In the genomic region with DNA sequence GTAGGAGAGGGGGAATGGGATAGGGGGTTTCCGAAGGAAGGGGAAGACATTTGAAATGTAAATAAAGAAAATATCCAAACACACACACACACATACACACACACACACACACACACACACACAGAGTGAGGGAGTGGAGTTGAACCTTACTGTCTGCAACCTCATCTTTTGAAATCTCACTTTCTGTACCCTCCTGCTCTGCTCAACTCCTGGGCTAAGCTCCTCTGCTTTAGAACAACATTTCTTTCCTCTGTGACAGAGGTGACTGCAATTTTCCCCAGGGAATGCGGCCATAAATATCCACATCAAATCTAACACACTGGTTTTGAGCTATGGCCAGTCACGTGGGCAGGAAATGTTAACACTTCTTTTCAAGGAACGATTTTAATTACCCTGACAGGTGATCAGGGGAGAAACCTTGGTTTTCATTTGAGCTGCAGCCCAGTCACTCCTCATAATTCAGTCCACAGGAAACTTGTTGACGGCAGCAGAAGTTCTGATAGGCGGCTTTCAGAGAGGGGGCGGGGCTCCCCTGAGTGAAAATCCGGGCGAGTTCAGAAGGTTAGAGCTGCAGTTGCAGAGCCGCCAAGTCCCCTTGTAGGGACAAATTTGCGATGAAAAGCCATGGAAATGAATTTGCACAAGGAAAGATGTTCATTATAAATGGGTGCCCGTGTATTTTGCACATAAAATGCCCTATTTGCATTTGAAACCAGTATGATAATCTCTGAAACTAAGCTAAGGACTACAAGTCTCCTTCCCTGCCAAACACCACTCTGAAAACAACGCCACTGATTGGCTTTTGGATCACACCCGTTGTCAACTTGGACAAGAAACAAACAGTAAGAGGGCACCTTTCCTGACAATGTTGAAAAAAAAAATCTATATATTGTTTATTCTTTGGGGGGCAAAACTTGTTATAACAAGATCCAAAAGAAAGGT, we compare ENCODE assay signal across 9 mouse cellular contexts.
DNase-seq lines count a peak whose midpoint lies in the region; ATAC-seq and TF ChIP-seq lines count a peak whose summit lies in the region.
"Had no signal": no experiment of that assay in that cellular context is flagged by ENCODE, and none has a peak within 500 bp of the region (broad histone marks: within the 10 kb centered on the region; RNA-seq: fewer than 3 reads in every experiment).

No protein-coding gene starts in this region.

- no peak for TF ChIP-seq POLR2A in liver, adult 2 months (IDR thresholded peaks at IDR 0.05; ENCODE audit: extremely low read depth, insufficient read depth, low read length)

- no peaks in the 10 kb centered on the region for H3K9me3 ChIP-seq in intestine, embryonic 14.5 days (ENCODE audit: control insufficient read depth, low read length)

- H3K4me1 ChIP-seq in intestine, embryonic 14.5 days (replicated peaks; ENCODE audit: control insufficient read depth, insufficient read depth, low read length), result no peaks in the 10 kb centered on the region
- no peaks in the 10 kb centered on the region for H3K4me1 ChIP-seq in liver, adult 2 months (ENCODE audit: control insufficient read depth, insufficient read depth, low read length)

- H3K79me2 ChIP-seq in liver, adult 2 months (ENCODE audit: control insufficient read depth, insufficient read depth, low read length), result no peaks in the 10 kb centered on the region

- no peaks in the 10 kb centered on the region for H3K36me3 ChIP-seq in intestine, embryonic 14.5 days (ENCODE audit: control insufficient read depth, insufficient read depth, low read length)
- H3K36me3 ChIP-seq in liver, adult 2 months (ENCODE audit: control insufficient read depth, insufficient read depth, low read length), result no peaks in the 10 kb centered on the region

- no peak overlapping the region for H3K4me3 ChIP-seq in intestine, embryonic 14.5 days (ENCODE audit: low read depth, low read length)
- no peak overlapping the region for H3K4me3 ChIP-seq in liver, adult 2 months (ENCODE audit: insufficient read depth, low read depth, low read length)

- TF ChIP-seq CTCF in liver, adult 2 months (IDR thresholded peaks at IDR 0.05; ENCODE audit: low read depth, low read length), result no peak

- ATAC-seq in common myeloid progenitor, adult 5-6 weeks (replicated peaks; ENCODE audit: low read depth, poor library complexity, severe bottlenecking), result peak; percentile 89
- ATAC-seq in intestine, embryonic 14.5 days (replicated peaks; ENCODE audit: low FRiP score, low TSS enrichment, low read depth), result 0 out of 2 replicates have a peak, but pooled peaks have one; percentile 66

- peak overlapping the region; percentile 31 for H3K4me2 ChIP-seq in intestine, embryonic 14.5 days (ENCODE audit: low read length)

- peak; percentile 20 to 24 for DNase-seq in cerebellum, postnatal 10 days
- no peak for DNase-seq in cerebellum, adult 9-10 months
- DNase-seq in heart, adult 18-20 months, result peak; percentile 35 to 36
- DNase-seq in intestine, embryonic 14.5 days (ENCODE audit: low spot score), result peak; percentile 55
- peak; percentile 30 for DNase-seq in liver, adult 2 months (ENCODE audit: extremely low read depth, low read depth, low spot score)
- DNase-seq in neural tube, embryonic 10.5 days (ENCODE audit: extremely low spot score, low spot score), result peak; percentile 47
- no peak for DNase-seq in thymus, postnatal 36 days

- H3K27ac ChIP-seq in intestine, embryonic 14.5 days (ENCODE audit: low read depth), result no peak overlapping the region
- no peak overlapping the region for H3K27ac ChIP-seq in liver, adult 2 months (replicated peaks; ENCODE audit: insufficient read depth, low read depth, low read length)
- H3K27ac ChIP-seq: macrophage had no signal

- no peak overlapping the region for H3K9ac ChIP-seq in intestine, embryonic 14.5 days (ENCODE audit: low read length)
- no peak overlapping the region for H3K9ac ChIP-seq in liver, adult 2 months (ENCODE audit: low read depth, low read length)

- 17% methylated on average over 14 of the region's 14 CpGs for WGBS in intestine, embryonic 14.5 days
- WGBS in liver, adult 2 months, result 24% methylated on average over 14 of the region's 14 CpGs

- H3K27me3 ChIP-seq in intestine, embryonic 14.5 days (replicated peaks; ENCODE audit: control insufficient read depth, insufficient read depth, low read length), result no peaks in the 10 kb centered on the region
- no peaks in the 10 kb centered on the region; the same call in 1 of the 2 replicates for H3K27me3 ChIP-seq in liver, adult 2 months (ENCODE audit: control insufficient read depth, insufficient read depth, low read length)

Comparison
In these comparisons a context has a peak if more than half of its experiments do, and no peak if none do; other contexts are left out.
1. DNase-seq: peak in cerebellum, postnatal 10 days (2 of 2), heart, adult 18-20 months (2 of 2), intestine, embryonic 14.5 days (single experiment), liver, adult 2 months (single experiment) and neural tube, embryonic 10.5 days (single experiment); none in cerebellum, adult 9-10 months (single experiment) and thymus, postnatal 36 days (0 of 2).